Mouse (Mus musculus) brain, embryonic 14.5 days (tissue): Measurements from ENCODE around the gene Gm10401.

ENCODE experiments used
- CTCF ChIP-seq: fragments of 200-500 bp; IDR thresholded peaks from 2 replicates; pipeline ENCODE4 v1.5.1; 2012; ENCODE audit warnings: inconsistent platforms, mild to moderate bottlenecking, moderate library complexity, borderline replicate concordance; ENCODE audit not compliant: insufficient read depth, insufficient read length; ENCODE audit errors: extremely low read depth
- POLR2A ChIP-seq: fragments of 200-500 bp; IDR thresholded peaks from 2 replicates; pipeline ENCODE4 v1.6.1; 2012; ENCODE audit warnings: mild to moderate bottlenecking, inconsistent platforms, borderline replicate concordance; ENCODE audit not compliant: poor library complexity, insufficient read depth, insufficient read length, severe bottlenecking; ENCODE audit errors: extremely low read depth

- TF ChIP-seq CTCF (no peak), POLR2A (no peak)
Observed at GRCm38 (mm10) chr5:115091015-115091414, 7.1 kb downstream of the Gm10401 start.
